8 mouse cellular contexts compared by ENCODE assay signal in genomic region chr2:168954376-168954775, GRCm38 (mm10). TPM values are rescaled to one million over a fixed set of nuclear protein-coding genes. Genes with fewer than 3 reads are reported as not detected.
DNase-seq lines count a peak whose midpoint lies in the region; ATAC-seq and TF ChIP-seq lines count a peak whose summit lies in the region.

No protein-coding gene starts in this region.

- peak overlapping the region; percentile 95 for H3K4me3 ChIP-seq in heart, embryonic 12.5 days
- H3K4me3 ChIP-seq in G1E (ENCODE audit: low read depth, low read length), result peak overlapping the region; percentile 96
- H3K4me3 ChIP-seq in heart, postnatal 0 days (ENCODE audit: low read depth, low read length), result peak overlapping the region; percentile 76
- H3K4me3 ChIP-seq in liver, embryonic 13.5 days (replicated peaks), result peak overlapping the region; percentile 86
- peak overlapping the region; percentile 71 for H3K4me3 ChIP-seq in stomach, embryonic 16.5 days (replicated peaks; ENCODE audit: low read length)

- H3K27ac ChIP-seq in heart, embryonic 12.5 days (ENCODE audit: poor library complexity, severe bottlenecking), result peak overlapping the region; percentile 93; the same call in 1 of the 2 replicates
- H3K27ac ChIP-seq in heart, postnatal 0 days (ENCODE audit: low read depth), result no peak overlapping the region
- H3K27ac ChIP-seq in liver, embryonic 13.5 days, result 0 out of 2 replicates have a peak overlapping the region, but pooled peaks have one; percentile 73
- peak overlapping the region; percentile 96 for H3K27ac ChIP-seq in stomach, embryonic 16.5 days (ENCODE audit: low read length)

- peaks cover 19% of the 10 kb centered on the region for H3K4me1 ChIP-seq in heart, embryonic 12.5 days (replicated peaks)
- H3K4me1 ChIP-seq in G1E (ENCODE audit: insufficient read depth, low read depth, low read length), result peaks cover 45% of the 10 kb centered on the region
- 0 out of 2 replicates have a peak, but pooled peaks cover 6% of the 10 kb centered on the region for H3K4me1 ChIP-seq in heart, postnatal 0 days (ENCODE audit: control insufficient read depth, insufficient read depth)
- peaks cover 22% of the 10 kb centered on the region for H3K4me1 ChIP-seq in liver, embryonic 13.5 days (replicated peaks)
- H3K4me1 ChIP-seq in stomach, embryonic 16.5 days (ENCODE audit: control insufficient read depth, insufficient read depth, low read length), result peaks cover 14% of the 10 kb centered on the region

- WGBS in heart, embryonic 12.5 days, result 7% methylated on average over 8 of the region's 8 CpGs
- WGBS in heart, postnatal 0 days, result 8% methylated on average over 8 of the region's 8 CpGs
- 5% methylated on average over 8 of the region's 8 CpGs for WGBS in liver, embryonic 13.5 days (ENCODE audit: insufficient replicate concordance)
- WGBS in stomach, embryonic 16.5 days, result 2% methylated on average over 8 of the region's 8 CpGs

- TF ChIP-seq EP300 in heart, postnatal 0 days (IDR thresholded peaks at IDR 0.05; ENCODE audit: low read depth), result no peak

- no peaks in the 10 kb centered on the region for H3K27me3 ChIP-seq in heart, embryonic 12.5 days (replicated peaks)
- no peaks in the 10 kb centered on the region for H3K27me3 ChIP-seq in G1E (ENCODE audit: insufficient read depth, low read length)
- H3K27me3 ChIP-seq in heart, postnatal 0 days (ENCODE audit: control insufficient read depth, insufficient read depth, low read length), result no peaks in the 10 kb centered on the region
- H3K27me3 ChIP-seq in liver, embryonic 13.5 days, result no peaks in the 10 kb centered on the region
- no peaks in the 10 kb centered on the region for H3K27me3 ChIP-seq in stomach, embryonic 16.5 days (ENCODE audit: control insufficient read depth, insufficient read depth, low read length)

- peak overlapping the region; percentile 97 for H3K4me2 ChIP-seq in heart, embryonic 12.5 days
- H3K4me2 ChIP-seq in heart, postnatal 0 days (ENCODE audit: low read depth, low read length), result peak overlapping the region; percentile 88
- H3K4me2 ChIP-seq in liver, embryonic 13.5 days, result peak overlapping the region; percentile 91
- H3K4me2 ChIP-seq in stomach, embryonic 16.5 days (ENCODE audit: low read depth, low read length), result peak overlapping the region; percentile 79

- TF ChIP-seq CTCF in G1E (IDR thresholded peaks at IDR 0.05; ENCODE audit: low read depth, low read length), result no peak
- no peak for TF ChIP-seq CTCF in heart, postnatal 0 days (IDR thresholded peaks at IDR 0.05; ENCODE audit: low read depth)

- intact Hi-C loops in heart, postnatal 36 days (cut with DNase I), result no loop called here

- H3K36me3 ChIP-seq in heart, embryonic 12.5 days, result peaks cover 29% of the 10 kb centered on the region
- peaks cover 63% of the 10 kb centered on the region for H3K36me3 ChIP-seq in G1E (replicated peaks)
- peaks cover 21% of the 10 kb centered on the region for H3K36me3 ChIP-seq in heart, postnatal 0 days (replicated peaks; ENCODE audit: control insufficient read depth, insufficient read depth, low read length)
- peaks cover 28% of the 10 kb centered on the region for H3K36me3 ChIP-seq in liver, embryonic 13.5 days
- H3K36me3 ChIP-seq in stomach, embryonic 16.5 days (ENCODE audit: control insufficient read depth, insufficient read depth, low read length), result peaks cover 5% of the 10 kb centered on the region; the same call in 1 of the 2 replicates

- no peaks in the 10 kb centered on the region for H3K9me3 ChIP-seq in heart, embryonic 12.5 days (replicated peaks)
- H3K9me3 ChIP-seq in G1E (replicated peaks), result no peaks in the 10 kb centered on the region
- H3K9me3 ChIP-seq in heart, postnatal 0 days (replicated peaks; ENCODE audit: control insufficient read depth, low read length), result no peaks in the 10 kb centered on the region
- H3K9me3 ChIP-seq in liver, embryonic 13.5 days (replicated peaks), result no peaks in the 10 kb centered on the region
- no peaks in the 10 kb centered on the region for H3K9me3 ChIP-seq in stomach, embryonic 16.5 days (replicated peaks; ENCODE audit: control insufficient read depth, low read length)

- ATAC-seq in heart, embryonic 12.5 days (ENCODE audit: insufficient number of reproducible peaks, low FRiP score), result 0 out of 2 replicates have a peak, but pooled peaks have one; percentile 10
- no peak for ATAC-seq in G1E (ENCODE audit: extremely low read depth, insufficient number of reproducible peaks, low FRiP score, poor library complexity, severe bottlenecking)
- ATAC-seq in heart, postnatal 0 days (ENCODE audit: insufficient read depth, low read depth), result no peak
- ATAC-seq in liver, embryonic 13.5 days (ENCODE audit: low read depth), result no peak
- ATAC-seq in stomach, embryonic 16.5 days (ENCODE audit: insufficient read depth, low FRiP score), result no peak

- DNase-seq in heart, postnatal 36 days, result no peak
- DNase-seq in G1E (ENCODE audit: low spot score), result no peak
- no peak for DNase-seq in heart, postnatal 0 days (ENCODE audit: low spot score)
- DNase-seq in liver, embryonic 13.5 days, result peak; percentile 5
- DNase-seq in gastrocnemius, postnatal 25 days, result no peak
- no peak for DNase-seq in retina, postnatal 1 day

- peak overlapping the region; percentile 98 for H3K9ac ChIP-seq in heart, embryonic 12.5 days
- peak overlapping the region; percentile 90 for H3K9ac ChIP-seq in heart, postnatal 0 days (replicated peaks; ENCODE audit: low read depth, low read length)
- H3K9ac ChIP-seq in liver, embryonic 13.5 days, result peak overlapping the region; percentile 88
- peak overlapping the region; percentile 94 for H3K9ac ChIP-seq in stomach, embryonic 16.5 days (ENCODE audit: low read length)

RNA-seq across cellular contexts. Expression of gene Zfp64, which starts 1.0 kb away (rescaled TPM):
- polyA plus RNA-seq in heart, embryonic 12.5 days (2016; fragmentation: Nextera tagmentation; extraction: Ambion mirVana), result 20.8 and 21.0 TPM in 2 replicates
- 1 to 10 TPM; 6.9 to 8.4 TPM for total RNA-seq in heart, postnatal 36 days (2021)
- 65.2 and 66.2 TPM in 2 replicates for total RNA-seq in G1E (2014; fragmentation: Nextera tagmentation)
- 37.4 and 39.8 TPM in 2 replicates for total RNA-seq in G1E (2017)
- polyA plus RNA-seq in G1E (2012), result 98.5 and 110 TPM in 2 replicates
- 15.4 and 19.9 TPM in 2 replicates for total RNA-seq in heart, postnatal 0 days (2014; rRNA removed; ENCODE audit: low replicate concordance)
- polyA plus RNA-seq in heart, postnatal 0 days (2015; fragmentation: Nextera tagmentation; extraction: Ambion mirVana), result 10.0 and 10.9 TPM in 2 replicates
- 12.0 and 13.7 TPM in 2 replicates for polyA plus RNA-seq in liver, embryonic 13.5 days (2015; fragmentation: Nextera tagmentation; extraction: Ambion mirVana)
- 35.6 and 37.9 TPM in 2 replicates for polyA plus RNA-seq in stomach, embryonic 16.5 days (2015; fragmentation: Nextera tagmentation; extraction: Ambion mirVana)
- 1 to 10 TPM; 6.1 to 6.3 TPM for total RNA-seq in gastrocnemius, postnatal 25 days (2021)
